Mouse (Mus musculus): ENCODE data around the gene Foxk1.

- TF ChIP-seq ZC3H11A (IDR thresholded peaks at IDR 0.05; ENCODE audit: borderline replicate concordance, low read depth, low read length) (no peak), CHD2 (IDR thresholded peaks at IDR 0.05; ENCODE audit: low read depth, low read length) (no peak), MAFK (IDR thresholded peaks at IDR 0.05; ENCODE audit: insufficient read depth, low read depth, low read length) (no peak)
These were observed 67.1 kb downstream of the Foxk1 start for GRCm38 (mm10) chr5:142468375-142468774.
